Mouse (Mus musculus): Measurements from ENCODE around the gene Slc29a4.
A peak's percentile ranks its signal among the peaks of the same experiment; 100 is the strongest.

Gene Slc29a4

GRCm38 (mm10) chr5:142696865-142697264, 4.6 kb downstream of the Slc29a4 start:
- DNase-seq: peak; percentile 86

- DNase-seq: no peak
These were observed 5.4 kb downstream of the Slc29a4 start for GRCm38 (mm10) chr5:142697742-142698141.

- no peak for DNase-seq
These were observed 8.7 kb downstream of the Slc29a4 start for GRCm38 (mm10) chr5:142700842-142701589.

GRCm38 (mm10) chr5:142701651-142702510, 9.6 kb downstream of the Slc29a4 start:
- DNase-seq: no peak

- no peak for DNase-seq
These were observed 10.3 kb downstream of the Slc29a4 start for GRCm38 (mm10) chr5:142702511-142703138.

GRCm38 (mm10) chr5:142703569-142703968, 11.3 kb downstream of the Slc29a4 start:
- peak; percentile 74 for DNase-seq

GRCm38 (mm10) chr5:142707709-142708108, 15.4 kb downstream of the Slc29a4 start:
- no peak for DNase-seq

- no peak for DNase-seq
These were observed 17.1 kb downstream of the Slc29a4 start for GRCm38 (mm10) chr5:142709436-142709835.

- no peak for DNase-seq
These were observed 20.1 kb downstream of the Slc29a4 start for GRCm38 (mm10) chr5:142712373-142712772.

GRCm38 (mm10) chr5:142713966-142714365, 21.7 kb downstream of the Slc29a4 start:
- no peak for DNase-seq

GRCm38 (mm10) chr5:142715059-142715458, 22.7 kb downstream of the Slc29a4 start:
- DNase-seq: no peak

GRCm38 (mm10) chr5:142716056-142716455, 23.7 kb downstream of the Slc29a4 start:
- DNase-seq: no peak

GRCm38 (mm10) chr5:142718037-142718436, 25.7 kb downstream of the Slc29a4 start:
- peak; percentile 71 for DNase-seq

- no peak for DNase-seq
These were observed 26.2 kb downstream of the Slc29a4 start for GRCm38 (mm10) chr5:142718486-142718885.

GRCm38 (mm10) chr5:142719897-142720296, 27.6 kb downstream of the Slc29a4 start:
- DNase-seq: no peak

GRCm38 (mm10) chr5:142723520-142724133, 31.3 kb downstream of the Slc29a4 start:
- DNase-seq: peak; percentile 50

GRCm38 (mm10) chr5:142724265-142724664, 32.0 kb downstream of the Slc29a4 start:
- no peak for DNase-seq

- DNase-seq: no peak
These were observed 34.4 kb downstream of the Slc29a4 start for GRCm38 (mm10) chr5:142726748-142727147.

- DNase-seq: no peak
These were observed 36.0 kb downstream of the Slc29a4 start for GRCm38 (mm10) chr5:142728301-142728700.

- no peak for DNase-seq
These were observed 38.0 kb downstream of the Slc29a4 start for GRCm38 (mm10) chr5:142730295-142730694.

- no peak for DNase-seq
These were observed 39.6 kb downstream of the Slc29a4 start for GRCm38 (mm10) chr5:142731916-142732315.

- DNase-seq: no peak
These were observed 47.6 kb downstream of the Slc29a4 start for GRCm38 (mm10) chr5:142739941-142740340.

Measured in right cerebral cortex, adult 18-20 months (tissue).